Mouse (Mus musculus): Measurements from ENCODE around the gene Kcnab1. TPM values are rescaled to one million over a fixed set of nuclear protein-coding genes. Genes with fewer than 3 reads are reported as not detected.

Gene Kcnab1
- total RNA-seq, 2 experiments from 2014 or later: 100 to 102 TPM

DNA sequence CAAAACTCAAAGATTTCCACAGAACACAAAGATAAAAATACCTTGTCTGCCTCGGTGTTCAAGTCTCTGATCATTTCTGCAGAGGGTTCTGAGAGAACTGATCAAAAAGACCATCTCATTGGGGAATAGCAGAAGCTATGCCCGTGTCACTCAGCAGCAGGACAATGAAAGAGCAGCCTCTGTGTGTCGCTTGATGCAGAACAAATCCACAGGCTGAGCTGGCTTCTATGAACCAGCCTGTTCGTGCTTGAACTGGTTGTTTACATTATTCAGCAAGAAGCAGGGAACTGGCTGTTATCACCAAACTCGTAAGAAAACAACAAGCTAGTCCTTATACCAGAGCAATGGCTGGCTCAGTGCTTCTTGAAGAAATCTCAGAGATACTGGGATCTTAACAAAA is 193.4 kb downstream of the Kcnab1 start:
- no peak for DNase-seq (ENCODE audit: low spot score in 2 of 2)

DNA sequence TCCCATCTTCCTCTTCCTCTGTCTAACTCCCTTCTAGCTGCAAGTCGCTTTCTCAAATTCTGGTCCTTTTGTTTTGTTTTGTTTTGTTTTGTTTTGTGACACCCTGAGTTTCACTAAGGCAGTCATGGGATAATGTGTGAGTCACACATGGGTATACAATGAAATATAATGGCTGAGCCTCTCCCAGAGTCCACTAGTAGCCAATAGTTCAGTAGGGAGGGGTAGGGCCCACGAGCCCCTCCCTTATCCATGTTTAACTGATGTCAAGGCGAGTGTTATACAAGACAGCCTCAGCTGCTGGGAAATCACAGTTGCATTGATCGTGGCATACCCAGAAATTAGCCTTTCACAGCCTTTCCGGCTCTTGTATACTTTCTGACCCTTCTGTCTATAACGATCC is 206.7 kb downstream of the Kcnab1 start:
- DNase-seq (ENCODE audit: low spot score in 2 of 2): no peak

DNA sequence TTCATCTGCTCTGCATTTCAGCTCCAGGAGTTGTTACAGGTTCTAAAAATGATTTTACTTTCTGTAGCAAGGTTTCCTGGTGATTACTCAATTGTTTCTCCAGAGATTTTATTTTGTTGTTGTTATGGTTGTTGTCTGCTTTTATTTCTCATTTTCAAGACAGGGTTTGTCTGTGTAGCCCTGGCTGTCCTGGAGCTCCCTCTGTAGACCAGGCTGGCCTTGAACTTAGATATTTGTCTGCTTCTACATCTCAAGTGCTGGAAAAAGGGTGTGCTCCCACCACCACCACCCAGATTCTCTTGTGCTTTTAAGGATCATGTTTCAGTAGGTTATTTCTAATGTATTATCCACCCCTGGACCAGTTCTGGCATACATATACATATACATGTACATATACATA is 207.6 kb downstream of the Kcnab1 start:
- no peak for DNase-seq (ENCODE audit: low spot score in 2 of 2)

DNA sequence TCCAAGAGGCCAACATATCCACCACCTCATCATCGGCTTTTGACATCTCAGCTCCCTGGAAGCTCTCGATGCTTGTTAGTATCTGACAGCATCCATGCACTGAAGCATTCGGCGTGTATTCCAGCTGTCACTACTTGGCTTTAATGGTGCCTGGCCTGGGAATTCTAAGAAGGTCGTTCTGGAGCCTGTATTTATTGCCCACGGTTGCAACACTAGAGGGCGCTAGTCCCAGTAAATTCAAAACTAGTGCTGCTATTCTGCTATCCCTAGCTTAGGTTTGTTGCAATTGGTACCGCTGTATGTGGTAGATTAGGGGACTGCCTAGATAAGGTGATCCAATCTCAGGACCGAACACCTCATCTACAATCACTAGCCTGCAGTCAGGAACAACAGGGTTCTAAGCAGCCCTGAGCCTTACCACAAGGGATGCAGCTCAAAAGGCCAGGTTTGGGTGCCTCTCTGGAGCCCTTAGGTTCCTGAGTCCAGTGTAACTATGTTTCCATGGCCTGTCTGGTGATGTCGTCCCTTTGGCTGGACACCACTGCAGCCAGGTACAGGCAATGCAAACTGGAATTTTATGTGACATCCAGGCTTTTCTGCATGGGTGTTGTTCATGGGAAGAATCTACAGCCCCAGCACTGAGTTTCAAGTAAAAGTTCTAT is 208.8 kb downstream of the Kcnab1 start:
- peak in 1 of 2 experiments; percentile 42 for DNase-seq (ENCODE audit: low spot score in 2 of 2)

DNA sequence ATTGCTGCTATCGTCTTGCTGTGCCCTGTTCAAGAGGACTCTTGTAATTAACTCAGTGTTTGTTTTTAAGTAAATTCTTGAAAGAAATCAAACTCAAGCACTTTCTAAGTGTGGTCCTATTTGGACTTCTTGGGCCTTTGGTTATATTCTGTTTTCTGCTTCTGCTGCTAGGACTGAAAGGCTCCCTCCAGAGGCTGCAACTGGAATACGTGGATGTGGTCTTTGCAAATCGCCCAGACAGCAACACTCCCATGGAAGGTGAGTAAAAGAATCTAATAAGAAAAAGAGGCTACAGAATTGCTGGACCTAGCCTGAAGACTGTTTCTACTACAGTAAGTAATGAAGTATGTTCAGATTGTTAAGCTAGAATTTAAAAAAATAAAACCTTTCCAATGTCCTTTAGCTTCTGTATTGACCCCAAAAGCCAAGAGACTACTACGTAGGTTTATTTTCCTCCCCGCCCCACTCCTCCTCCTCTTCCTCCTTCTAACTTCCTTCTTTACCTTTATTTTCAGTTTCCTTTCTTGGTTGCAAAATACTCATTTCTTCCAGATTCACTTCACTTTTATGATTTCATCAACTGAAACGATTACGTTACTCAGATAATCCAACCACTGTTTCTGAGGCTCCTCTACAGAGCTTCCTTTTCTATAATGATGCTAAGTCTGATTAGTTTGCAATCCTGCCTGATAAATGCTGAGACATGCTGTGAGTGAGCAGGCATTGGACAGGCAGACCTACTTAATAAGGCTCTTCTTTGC is 210.2 kb downstream of the Kcnab1 start:
- DNase-seq (ENCODE audit: low spot score in 2 of 2): peak; percentile 40 to 47

DNA sequence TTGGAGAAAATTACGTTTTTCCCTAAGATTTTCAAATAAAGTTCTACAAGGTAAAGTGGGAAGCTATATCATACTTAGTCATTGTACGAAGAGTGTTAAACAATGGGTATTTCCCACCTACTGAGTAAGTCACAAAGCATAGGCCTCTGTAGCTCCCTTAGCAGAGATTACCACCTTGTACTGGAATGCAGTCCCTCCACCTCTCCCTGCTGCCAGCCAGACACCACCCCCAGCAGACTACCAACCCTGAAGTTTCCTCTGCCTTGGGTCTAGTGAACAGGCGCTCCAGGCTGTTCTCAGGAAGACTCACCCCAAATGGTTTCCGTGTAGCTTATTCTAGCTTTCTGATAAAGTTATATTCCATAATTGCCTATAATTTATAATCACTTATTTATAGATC is 211.8 kb downstream of the Kcnab1 start:
- DNase-seq (ENCODE audit: low spot score in 2 of 2): no peak

DNA sequence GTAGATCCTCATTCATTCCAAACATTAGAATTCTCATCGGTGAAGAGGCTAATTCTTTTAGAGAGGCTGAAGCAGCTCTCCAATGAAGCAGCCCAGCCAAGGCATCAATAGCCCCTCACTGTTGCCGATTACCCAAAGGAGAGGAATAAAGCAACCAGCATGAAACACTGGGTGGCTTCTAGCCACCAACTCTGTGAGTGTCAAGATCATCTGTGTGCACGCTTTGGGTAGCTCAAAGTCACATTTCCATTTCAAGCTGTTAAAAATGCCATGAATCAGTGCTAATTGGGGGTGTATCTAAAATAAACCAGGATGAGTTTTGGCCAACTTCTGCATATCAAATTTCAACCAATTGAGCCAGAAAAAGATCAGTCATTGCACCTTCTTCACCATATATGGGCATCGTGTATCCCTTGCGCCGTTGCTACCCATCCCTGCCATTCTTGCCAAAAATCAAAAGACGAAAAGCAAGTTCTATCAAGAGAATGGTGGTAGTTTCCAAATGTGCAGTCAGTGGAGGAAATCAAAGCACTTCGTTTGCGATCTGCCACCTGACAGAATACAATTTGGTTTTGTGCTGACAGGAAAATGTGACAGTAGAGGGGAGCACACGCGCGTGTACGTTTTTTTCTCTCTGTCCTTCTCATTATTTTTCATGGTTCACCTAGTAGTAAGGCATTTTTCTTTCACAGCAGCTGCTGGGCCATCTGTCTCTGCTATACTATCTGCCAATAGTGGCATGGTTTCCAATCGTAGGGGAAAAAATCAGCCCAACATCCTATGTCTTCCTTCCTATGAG is 213.0 kb downstream of the Kcnab1 start:
- DNase-seq (ENCODE audit: low spot score in 2 of 2): peak; percentile 25 to 39

DNA sequence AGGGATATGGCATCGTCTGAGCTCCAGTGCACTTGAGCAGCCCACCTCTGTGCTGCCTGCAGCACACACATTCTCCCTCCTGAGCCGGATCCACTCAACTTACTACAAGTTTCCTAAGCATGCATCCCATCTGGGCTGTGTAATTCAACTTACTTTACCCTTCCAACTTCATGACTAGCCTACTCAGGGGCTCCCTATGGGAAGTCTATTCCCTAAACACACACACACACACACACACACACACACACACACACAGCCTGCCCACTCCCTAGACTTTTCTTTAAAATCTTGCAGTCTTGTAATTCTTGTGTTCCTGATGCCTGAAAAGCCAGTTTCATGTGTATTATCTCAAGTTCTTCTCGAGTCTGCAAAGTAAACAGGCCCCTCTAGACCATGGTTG is 216.1 kb downstream of the Kcnab1 start:
- no peak for DNase-seq (ENCODE audit: low spot score in 2 of 2)

DNA sequence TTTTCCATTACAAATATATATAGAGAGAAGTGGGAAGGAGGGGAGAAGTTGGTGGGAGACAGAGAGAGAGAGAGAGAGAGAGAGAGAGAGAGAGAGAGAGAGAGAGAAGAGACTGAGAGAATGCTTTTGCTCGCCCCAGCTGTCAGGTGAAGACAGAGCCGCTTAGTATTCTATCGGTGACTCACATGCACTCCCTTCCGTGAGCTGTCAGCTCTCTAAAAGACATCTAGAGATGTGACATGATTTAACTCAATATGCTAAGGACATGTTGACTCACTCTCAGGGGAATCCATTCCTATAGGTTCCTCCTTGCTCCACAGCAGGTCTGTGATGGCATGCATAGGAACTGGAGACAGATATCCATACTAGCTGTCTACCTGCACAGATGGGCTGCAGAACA is 219.6 kb downstream of the Kcnab1 start:
- DNase-seq (ENCODE audit: low spot score in 2 of 2): no peak

DNA sequence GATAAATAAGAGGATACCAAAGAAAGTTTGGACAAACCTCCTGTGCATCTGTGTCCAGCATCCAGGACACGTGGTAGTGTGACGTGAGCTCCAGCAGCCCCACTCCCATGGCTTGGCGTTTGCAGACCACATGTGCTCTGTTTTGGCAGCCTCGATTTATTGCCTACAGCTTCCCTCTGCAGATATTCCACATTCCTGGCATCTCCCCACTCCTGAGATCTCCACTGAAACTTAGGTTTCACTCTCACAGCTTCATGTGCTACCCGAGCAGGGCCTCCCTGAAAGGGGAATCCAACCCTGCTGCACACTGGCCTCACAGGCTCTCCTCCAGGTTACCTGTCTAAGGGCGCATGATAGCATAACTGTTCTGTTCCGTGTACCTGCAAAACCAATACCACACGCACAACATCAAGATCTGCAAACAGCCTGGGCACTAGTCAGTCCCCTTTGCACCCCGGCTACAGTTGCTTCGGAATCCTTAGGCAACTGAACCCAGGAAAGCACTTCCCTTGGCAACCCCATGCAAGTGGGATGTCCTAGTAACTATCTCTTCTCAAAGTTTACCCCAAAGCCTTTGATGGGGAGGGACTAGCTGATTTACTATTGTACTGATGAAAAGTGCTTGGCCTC is 228.8 kb downstream of the Kcnab1 start:
- no peak for DNase-seq (ENCODE audit: low spot score in 2 of 2)

DNA sequence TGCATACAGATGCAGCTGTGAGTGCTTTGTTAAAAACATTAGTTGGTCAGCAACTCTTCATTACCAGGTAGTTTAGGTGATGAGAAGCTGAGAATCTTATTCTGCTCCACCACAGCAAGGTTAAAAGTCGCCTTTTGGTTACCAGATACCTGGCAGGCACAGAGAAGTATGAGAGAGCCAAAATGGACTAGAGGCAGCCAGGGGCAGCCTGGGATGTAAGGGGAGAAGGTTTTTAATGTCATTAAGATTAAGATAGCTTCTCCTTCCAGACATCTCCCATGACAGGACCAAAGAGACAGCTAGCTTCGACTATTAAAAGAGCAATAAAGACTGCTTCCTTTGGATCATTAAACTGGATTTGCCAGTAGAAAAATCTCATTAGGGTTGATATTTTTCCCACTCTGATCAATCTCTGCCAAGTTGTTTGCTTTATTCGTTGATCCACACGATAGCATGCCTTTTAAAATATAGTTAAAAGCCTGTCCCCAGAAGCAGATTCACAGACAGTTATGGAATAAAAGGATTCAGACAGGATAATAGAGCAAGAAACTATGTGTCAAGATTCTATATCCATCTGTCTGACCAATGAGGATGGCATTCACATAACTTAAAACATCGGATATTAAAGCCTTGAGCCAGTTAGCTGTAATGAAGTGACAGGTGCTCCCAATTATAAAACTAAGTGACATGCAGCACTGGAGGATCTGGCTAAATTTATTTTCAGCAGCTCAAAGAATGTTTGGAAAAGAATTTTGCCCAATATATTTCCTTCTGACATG is 231.2 kb downstream of the Kcnab1 start:
- no peak for DNase-seq (ENCODE audit: low spot score in 2 of 2)

DNA sequence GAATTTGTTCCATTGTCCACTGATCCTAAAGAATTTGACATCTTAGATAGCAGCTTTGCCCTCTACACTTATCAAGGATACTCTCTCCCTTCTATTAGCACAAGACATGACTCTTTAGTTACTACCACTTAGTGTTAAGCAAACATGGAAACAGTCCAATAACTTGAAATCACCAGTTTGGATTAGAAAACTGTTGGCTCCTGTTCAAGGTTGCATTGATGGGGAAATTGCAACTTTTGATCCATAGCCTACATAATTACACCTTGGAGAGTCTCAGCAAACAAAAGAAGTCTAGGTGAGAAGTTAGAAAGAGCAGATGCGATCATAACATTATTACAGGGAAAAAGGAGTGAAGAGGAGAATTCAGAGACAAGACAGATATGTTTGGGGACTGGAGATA is 237.0 kb downstream of the Kcnab1 start:
- DNase-seq (ENCODE audit: low spot score in 2 of 2): no peak

DNA sequence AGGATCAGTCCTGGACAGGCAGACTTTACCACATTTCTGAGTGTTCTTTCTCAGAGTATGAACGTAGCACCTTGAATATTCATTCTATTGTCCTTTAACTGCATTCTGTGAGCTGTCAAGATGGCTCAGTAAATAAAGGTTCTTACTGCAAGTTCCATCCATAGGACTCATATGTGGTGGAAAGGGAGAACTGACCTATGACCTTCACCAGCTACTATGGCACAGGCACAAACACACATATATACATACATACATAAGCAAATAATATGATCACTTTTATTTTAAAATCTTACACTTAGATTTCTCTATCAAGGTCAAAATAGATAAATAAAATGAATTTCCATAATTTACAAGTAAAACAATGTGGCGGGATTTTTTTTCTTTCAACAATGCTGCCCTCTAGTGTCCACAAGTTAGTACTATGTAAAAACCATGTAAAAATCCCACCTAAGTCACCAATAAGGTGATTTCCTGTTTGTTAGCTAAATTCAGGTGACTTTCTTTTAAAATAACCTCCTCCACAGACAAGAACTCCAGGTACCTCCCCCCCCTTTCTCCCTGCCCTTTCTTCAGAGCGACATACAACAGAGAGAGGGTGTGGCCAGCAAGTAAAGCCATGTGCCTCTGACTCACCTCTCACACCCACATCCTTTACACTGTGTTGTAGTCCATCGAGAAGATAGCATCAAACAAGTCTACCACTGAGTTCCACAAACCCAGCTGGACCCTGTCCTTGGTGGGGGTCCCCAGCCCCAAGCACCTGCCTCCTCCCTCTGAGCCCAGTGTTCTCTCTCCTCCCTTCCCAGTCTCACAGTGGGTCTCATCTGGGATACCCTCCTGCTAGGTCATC is 243.3 kb downstream of the Kcnab1 start:
- DNase-seq (ENCODE audit: low spot score in 2 of 2): no peak

DNA sequence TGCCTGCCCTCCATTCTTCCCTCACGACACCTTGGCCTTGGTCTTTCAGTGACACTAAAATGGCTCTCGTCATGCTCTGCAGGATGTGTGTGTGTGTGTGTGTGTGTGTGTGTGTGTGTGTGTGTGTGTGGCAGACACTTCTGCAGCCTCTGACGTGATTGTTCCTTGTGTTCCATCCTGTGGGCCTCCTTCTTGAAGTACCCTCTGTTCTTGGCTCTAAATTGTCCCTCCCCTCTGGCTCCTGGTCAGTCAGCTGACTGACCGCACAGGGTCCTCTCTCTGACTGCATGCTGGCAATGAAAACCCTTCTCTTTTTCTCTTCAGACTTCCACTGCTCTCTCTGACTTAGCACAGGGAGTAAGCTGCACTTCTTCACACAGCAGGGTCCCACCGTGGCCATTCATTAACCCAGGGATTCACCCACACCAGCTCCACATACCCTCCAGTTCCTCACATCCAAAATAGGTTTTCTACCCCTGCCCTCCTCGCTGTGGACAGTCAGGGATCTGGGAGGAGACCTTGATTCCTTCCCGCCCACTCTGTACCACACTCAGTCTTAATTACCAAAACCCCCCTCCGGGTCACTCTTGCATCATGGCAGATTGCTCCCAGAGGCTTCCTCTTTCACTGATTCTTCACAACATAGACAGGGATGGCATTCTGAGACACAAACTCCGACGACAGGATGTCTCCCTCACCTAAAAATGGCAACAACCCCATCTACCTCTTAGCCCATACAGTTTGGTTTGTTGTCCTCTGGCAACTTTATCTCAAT is 244.3 kb downstream of the Kcnab1 start:
- no peak for DNase-seq (ENCODE audit: low spot score in 2 of 2)

DNA sequence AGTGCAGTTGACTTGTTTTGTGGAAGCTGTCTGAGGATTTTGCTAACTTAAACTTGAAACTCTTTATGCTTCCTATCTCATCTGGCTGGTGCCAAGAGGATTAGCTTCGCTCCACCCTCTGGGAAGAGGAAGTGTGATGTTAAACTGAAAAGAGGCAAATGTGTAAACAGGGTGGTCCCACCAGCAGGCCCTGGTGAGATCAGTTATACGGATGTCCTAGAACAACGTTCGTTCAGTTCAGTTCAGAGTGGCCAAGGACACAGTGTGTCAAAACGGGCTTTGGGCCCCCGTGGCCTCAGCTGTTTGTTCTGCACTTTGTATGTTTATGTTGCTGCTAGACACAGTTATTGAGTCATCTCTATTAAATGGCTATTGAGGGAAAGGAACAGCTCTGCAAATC is 246.3 kb downstream of the Kcnab1 start:
- no peak for DNase-seq (ENCODE audit: low spot score in 2 of 2)

DNA sequence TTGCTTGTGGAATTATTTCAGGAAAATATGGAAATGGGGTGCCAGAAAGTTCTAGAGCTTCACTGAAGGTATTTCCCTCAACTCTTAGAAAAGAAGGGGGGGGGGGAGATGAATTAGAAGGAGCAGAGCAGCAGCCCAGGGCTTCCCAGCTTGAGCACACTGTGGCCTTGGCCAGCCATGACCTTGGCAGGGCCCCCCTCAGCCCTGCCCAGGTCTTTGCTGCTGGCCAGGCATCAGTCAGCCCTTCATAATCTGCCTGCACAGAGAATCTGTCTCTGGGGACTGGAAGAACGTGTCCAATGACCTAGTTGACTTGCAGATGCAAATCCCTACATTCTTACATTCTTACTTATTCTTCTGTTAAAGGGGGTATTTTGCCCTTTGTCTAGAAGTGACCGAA is 249.1 kb downstream of the Kcnab1 start:
- DNase-seq (ENCODE audit: low spot score in 2 of 2): no peak

DNA sequence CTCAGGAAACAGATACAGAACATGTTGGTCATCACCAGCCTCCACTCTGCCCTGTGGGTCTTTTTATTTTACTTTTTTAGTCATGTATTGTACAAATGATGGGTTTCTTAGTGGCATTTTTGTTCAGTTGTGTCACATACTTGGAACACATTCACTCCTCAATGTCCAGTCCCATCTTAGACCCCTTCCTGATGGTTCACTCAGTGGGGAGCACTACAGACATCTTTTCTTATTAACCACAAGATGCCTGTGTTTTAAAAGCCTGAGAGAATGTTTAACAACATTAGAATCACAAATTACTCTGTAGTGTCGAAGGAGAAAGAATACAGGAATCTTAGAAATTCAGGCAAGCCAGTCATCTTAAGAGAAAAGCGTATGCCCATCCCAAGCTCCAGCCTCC is 249.7 kb downstream of the Kcnab1 start:
- no peak for DNase-seq (ENCODE audit: low spot score in 2 of 2)

DNA sequence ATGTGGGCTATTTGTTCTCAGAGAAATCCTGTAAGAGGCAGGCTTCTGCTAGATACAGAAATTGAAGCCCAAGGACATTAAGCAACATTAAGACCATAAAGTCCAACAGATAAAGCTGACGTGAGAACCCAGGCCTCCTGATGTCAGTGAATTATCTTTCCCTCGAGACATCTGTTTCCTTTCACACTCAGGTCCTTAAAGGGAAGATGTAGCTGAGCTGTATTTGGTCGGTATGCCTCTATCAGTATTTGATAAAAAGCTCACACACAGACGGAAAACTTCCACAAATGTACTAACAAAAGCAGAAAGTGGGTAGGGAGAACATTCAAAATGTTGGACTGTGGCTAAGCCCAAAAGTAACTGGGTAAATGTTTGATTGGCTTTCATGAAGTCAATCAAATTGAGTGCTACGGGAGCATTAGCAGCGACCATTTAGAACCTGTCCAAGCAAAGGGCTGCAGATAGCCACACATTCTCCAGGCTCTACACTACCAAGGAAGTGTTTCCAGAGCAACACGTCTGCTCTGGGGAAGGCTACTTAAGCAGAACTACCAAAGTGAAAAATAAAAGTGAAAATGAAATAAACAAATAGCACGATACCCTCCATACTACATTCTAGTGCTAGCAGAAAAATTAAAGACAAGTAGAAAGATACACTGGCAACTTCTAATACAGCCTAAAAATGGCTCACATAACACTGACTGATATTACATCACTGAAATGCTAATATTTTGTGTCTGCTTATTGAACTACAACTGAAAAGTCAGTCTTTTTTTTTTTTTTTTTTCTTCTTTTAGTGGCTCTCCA is 251.2 kb downstream of the Kcnab1 start:
- DNase-seq (ENCODE audit: low spot score in 2 of 2): no peak
